Mouse (Mus musculus) embryonic facial prominence, embryonic 11.5 days (tissue): ENCODE measurements around the gene Nbeal2. TPM values are rescaled to one million over a fixed set of nuclear protein-coding genes. Genes with fewer than 3 reads are reported as not detected.

Experiments used
- ATAC-seq: fragments of 200-750 bp; cut with Nextera tagmentation; replicated peaks from 2 replicates; pipeline ENCODE4 v1.8.0; 2017; ENCODE audit warnings: low read depth; ENCODE audit not compliant: insufficient number of reproducible peaks, low FRiP score, low TSS enrichment
- DNase-seq: peaks from one replicate; pipeline ENCODE4 v3.0.0-alpha.2; 2015; ENCODE audit warnings: low spot score
- H3K27ac ChIP-seq: fragments of 300-500 bp; sonication (generic); replicated peaks from 2 replicates; pipeline ENCODE4 v1.5.1; 2014; ENCODE audit warnings: mild to moderate bottlenecking, low read depth, low read length, control low read depth
- H3K27me3 ChIP-seq: fragments of 300-500 bp; sonication (generic); 2 replicates; pipeline ENCODE4 v1.6.1; 2014; ENCODE audit warnings: mild to moderate bottlenecking, low read length, moderate library complexity, mixed read lengths; ENCODE audit not compliant: control insufficient read depth, insufficient read depth
- H3K36me3 ChIP-seq: fragments of 300-500 bp; sonication (generic); replicated peaks from 2 replicates; pipeline ENCODE4 v1.6.1; 2014; ENCODE audit warnings: low read depth, mild to moderate bottlenecking, low read length, moderate library complexity, mixed read lengths; ENCODE audit not compliant: control insufficient read depth, insufficient read depth
- H3K4me1 ChIP-seq: fragments of 300-500 bp; sonication (generic); 2 replicates; pipeline ENCODE4 v1.6.1; 2014; ENCODE audit warnings: low read length, mixed read lengths; ENCODE audit not compliant: control insufficient read depth, insufficient read depth
- H3K4me2 ChIP-seq: fragments of 300-500 bp; sonication (generic); 2 replicates; pipeline ENCODE4 v1.6.1; 2014; ENCODE audit warnings: low read depth, mild to moderate bottlenecking, control low read depth, low read length, moderate library complexity
- H3K4me3 ChIP-seq: fragments of 300-500 bp; sonication (generic); 2 replicates; pipeline ENCODE4 v1.5.1; 2014; ENCODE audit warnings: low read depth, low read length, control low read depth
- H3K9ac ChIP-seq: fragments of 300-500 bp; sonication (generic); replicated peaks from 2 replicates; pipeline ENCODE4 v1.6.1; 2014; ENCODE audit warnings: mild to moderate bottlenecking, control low read depth, low read length
- H3K9me3 ChIP-seq: fragments of 300-500 bp; sonication (generic); replicated peaks from 2 replicates; pipeline ENCODE4 v1.6.1; 2016; ENCODE audit warnings: mild to moderate bottlenecking, low read length, inconsistent platforms, mixed read lengths; ENCODE audit not compliant: control insufficient read depth
- WGBS: fragments of 180-500 bp; shearing (Covaris S2); extraction: QIAGEN DNeasy Blood & Tissue Kit; methylation state at CpG from one replicate; pipeline ENCODE4 v1.1.7; 2014; 5-methylcytosine and 5-hydroxymethylcytosine counted together
- microRNA-seq: library from miRNA; unstranded; fragments of <30 nt; microRNA quantifications from one replicate; pipeline ENCODE4, GENCODE M21; 2016; ENCODE audit warnings: borderline number of aligned reads
- polyA plus RNA-seq: library from polyadenylated mRNA; unstranded; fragments of >200 nt; fragmentation: Nextera tagmentation; extraction: Ambion mirVana; gene quantifications from 2 replicates; pipeline ENCODE4 v1.2.1, GENCODE M21; 2014

Gene Nbeal2
- polyA plus RNA-seq, 1 experiment from 2014 or later: 0.70 TPM

DNA sequence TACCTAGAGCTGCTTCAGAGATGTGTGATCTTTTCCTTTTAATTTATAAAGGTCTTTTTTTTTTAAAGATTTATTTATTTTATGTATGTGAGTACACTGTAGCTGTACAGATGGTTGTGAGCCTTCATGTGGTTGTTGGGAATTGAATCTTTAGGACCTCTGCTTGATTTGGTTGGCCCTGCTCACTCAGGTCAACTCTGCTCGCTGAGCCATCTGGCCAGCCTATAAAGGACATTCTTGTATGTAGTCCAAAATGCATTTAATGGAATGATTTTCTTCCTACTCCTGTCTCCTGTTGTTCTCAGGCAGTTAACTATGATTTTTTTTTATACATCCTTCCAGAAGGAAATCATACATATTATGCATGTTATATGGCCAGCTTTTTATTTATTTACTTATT, 70.4 kb downstream of the Nbeal2 start:
- ATAC-seq (no peak), DNase-seq (no peak)
- Histone ChIP-seq H3K4me3 (no peak overlapping the region), H3K4me1 (no peaks in the 10 kb centered on the region), H3K36me3 (no peaks in the 10 kb centered on the region; the same call in 1 of the 2 replicates), H3K27me3 (no peaks in the 10 kb centered on the region), H3K9ac (no peak overlapping the region), H3K27ac (no peak overlapping the region), H3K9me3 (no peaks in the 10 kb centered on the region), H3K4me2 (no peak overlapping the region)
- 83% methylated on average over 1 of the region's 1 CpGs for WGBS

DNA sequence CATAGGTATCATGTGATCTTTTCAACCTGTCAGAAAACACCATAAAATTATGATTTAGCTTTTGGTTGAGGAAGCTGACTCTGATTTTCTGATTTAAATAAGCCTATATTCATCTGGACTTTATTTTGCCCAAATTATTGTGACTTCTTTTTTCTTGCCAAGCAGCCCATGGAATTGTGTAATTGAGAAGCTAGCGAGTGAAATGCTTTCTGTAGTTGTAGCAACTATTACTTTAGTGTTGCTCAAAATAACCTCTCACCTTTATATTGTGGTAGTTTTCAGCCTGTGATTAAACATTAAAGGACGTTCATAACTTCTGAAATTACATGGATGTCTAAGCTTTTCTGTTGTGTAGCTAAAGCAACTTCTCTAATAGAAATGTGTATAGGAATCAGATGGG, 71.8 kb downstream of the Nbeal2 start:
- Histone ChIP-seq H3K9me3 (no peaks in the 10 kb centered on the region), H3K27me3 (no peaks in the 10 kb centered on the region), H3K27ac (no peak overlapping the region), H3K4me1 (no peaks in the 10 kb centered on the region), H3K9ac (no peak overlapping the region), H3K4me3 (no peak overlapping the region), H3K36me3 (no peaks in the 10 kb centered on the region; the same call in 1 of the 2 replicates), H3K4me2 (no peak overlapping the region)
- no peak for DNase-seq
- ATAC-seq: no peak
- 91% methylated on average over 2 of the region's 2 CpGs for WGBS

Small RNA genes within 50 kb of the gene (microRNA-seq; reads per million reads assigned to microRNA genes)
- gene Mir8107: not detected

Other genes with a start within 250 kb of the Nbeal2 start
- gene Ptpn23, start 245.9 kb downstream of the Nbeal2 start, polyA plus RNA-seq: 11.0 and 14.6 TPM in 2 replicates
- 1.5 and 2.3 TPM in 2 replicates for gene Ngp, start 234.4 kb downstream of the Nbeal2 start, polyA plus RNA-seq
- gene Klhl18, start 177.5 kb downstream of the Nbeal2 start, polyA plus RNA-seq: 7.4 and 7.5 TPM in 2 replicates
- gene Kif9, start 177.2 kb downstream of the Nbeal2 start, polyA plus RNA-seq: 0.59 and 1.2 TPM in 2 replicates
- gene Setd2, start 121.6 kb downstream of the Nbeal2 start, polyA plus RNA-seq: 49.8 and 51.1 TPM in 2 replicates
- gene Nradd, start 29.7 kb downstream of the Nbeal2 start, polyA plus RNA-seq: 25.1 and 29.2 TPM in 2 replicates
- gene Ccdc12, start 2.3 kb upstream of the Nbeal2 start, polyA plus RNA-seq: 117 and 118 TPM in 2 replicates
- 2.8 and 14.9 TPM in 2 replicates for gene Myl3, start 87.7 kb upstream of the Nbeal2 start, polyA plus RNA-seq
- gene Pth1r, start 93.0 kb upstream of the Nbeal2 start, polyA plus RNA-seq: 37.8 and 39.8 TPM in 2 replicates
- not detected in 2 replicates for gene Prss42, start 144.0 kb upstream of the Nbeal2 start, polyA plus RNA-seq
- not detected in 2 replicates for gene Prss44, start 159.8 kb upstream of the Nbeal2 start, polyA plus RNA-seq
- not detected in 2 replicates for gene Prss43, start 172.5 kb upstream of the Nbeal2 start, polyA plus RNA-seq
- gene Prss45, start 180.4 kb upstream of the Nbeal2 start, polyA plus RNA-seq: not detected in 2 replicates
- not detected in 2 replicates for gene Prss46, start 190.3 kb upstream of the Nbeal2 start, polyA plus RNA-seq
- 0.26 and 0.69 TPM in 2 replicates for gene Prss50, start 203.8 kb upstream of the Nbeal2 start, polyA plus RNA-seq
- gene Als2cl, start 225.7 kb upstream of the Nbeal2 start, polyA plus RNA-seq: 1.1 TPM in 2 replicates
- 0.13 and 0.29 TPM in 2 replicates for gene Tmie, start 226.0 kb upstream of the Nbeal2 start, polyA plus RNA-seq